Mouse (Mus musculus) ovary, postnatal 14 days (tissue): ENCODE data around the gene Rnf150.

Experiments used
- DNase-seq: peaks from one replicate; pipeline ENCODE4 v3.0.0; 2022; ENCODE audit warnings: low spot score

Rnf150 gene

GRCm38 (mm10) chr8:82863041-82863744, at the start of gene Rnf150:
Gene Rnf150 (plus strand): TSS chr8:82863356.
- peak; percentile 69 for DNase-seq

DNA sequence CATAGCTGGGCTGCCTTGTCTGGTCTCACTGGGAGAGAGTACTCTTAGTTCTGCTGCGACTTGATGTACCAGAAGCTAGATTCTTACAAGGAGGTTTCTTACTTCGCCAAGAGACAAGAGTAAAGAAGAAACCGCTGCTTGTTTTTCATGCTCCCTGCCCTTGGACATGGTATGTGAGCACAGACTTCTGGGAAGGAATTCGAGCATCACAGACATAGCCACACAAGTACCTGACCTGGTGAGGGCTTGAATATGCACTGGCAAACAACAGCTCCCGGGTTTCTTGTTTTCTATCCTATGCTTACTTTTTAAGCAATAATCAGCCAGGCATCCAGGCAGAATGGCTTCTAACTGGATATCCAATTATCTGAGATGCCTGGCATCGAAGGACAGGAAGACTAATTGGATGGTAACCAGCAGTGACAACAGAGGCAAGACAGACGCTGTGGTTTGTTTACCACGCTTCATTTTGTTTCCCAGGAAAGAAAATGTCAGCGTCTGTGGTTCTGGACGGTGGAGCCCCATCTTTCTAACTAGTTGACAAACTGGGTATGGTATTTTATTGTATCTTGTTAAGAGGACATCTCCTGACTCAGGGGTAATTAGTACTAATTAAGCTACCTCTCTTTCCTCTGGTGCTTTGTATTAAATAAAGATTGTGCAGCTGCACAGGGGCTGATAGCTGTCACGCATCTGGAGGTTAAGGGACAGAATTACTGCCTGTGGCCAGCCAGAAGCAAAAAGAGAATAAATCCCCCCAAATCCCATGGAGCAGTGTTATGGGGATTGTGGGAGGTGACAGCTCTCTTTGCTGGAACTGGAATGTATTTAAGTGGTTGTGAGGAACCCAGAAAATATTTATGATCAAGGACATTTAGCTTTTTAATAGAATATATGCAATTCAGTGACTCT, 36.8 kb upstream of the Rnf150 start:
- DNase-seq: no peak

DNA sequence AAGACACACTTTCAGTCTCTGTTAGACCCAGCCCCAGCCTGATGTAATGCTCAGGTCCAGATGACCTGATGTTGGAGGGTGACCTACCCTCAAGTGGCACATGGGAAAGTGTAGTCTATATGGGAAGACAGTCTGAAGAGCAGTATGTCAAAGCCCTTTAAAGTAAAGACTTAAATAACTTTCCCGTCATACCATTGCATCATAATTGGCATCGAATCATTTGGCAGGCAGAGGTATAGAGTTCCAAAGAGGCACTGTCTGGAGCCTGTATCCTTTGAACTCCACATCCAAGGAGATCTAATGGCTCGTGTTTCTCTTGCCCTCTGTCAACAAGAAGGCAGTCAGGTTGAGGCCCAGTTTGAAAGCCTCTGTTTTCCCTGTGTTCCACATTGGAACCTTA, 22.7 kb upstream of the Rnf150 start:
- no peak for DNase-seq

GRCm38 (mm10) chr8:82840963-82841362, 22.2 kb upstream of the Rnf150 start:
- DNase-seq: no peak

- no peak for DNase-seq
Observed at GRCm38 (mm10) chr8:82841520-82842142, 21.5 kb upstream of the Rnf150 start.

DNA sequence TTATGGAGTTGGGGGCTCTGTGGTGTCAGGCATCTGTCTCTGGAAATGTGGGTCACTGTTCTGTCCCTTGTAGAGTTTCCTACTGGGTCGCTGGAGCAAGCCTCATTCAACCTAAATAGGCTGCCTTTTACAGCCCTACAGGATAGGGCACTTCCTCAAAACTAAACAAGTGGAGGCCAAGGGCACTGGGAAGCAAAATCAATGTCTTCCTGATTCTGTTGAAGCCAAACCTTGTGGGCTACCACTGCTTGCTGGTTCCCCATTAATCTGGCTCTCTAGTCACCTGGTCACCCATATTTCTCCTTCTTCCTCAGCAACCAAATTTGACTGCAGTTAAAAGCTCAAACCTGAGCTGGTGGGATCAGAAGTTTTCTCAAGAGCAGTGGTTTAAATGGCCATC, 19.5 kb upstream of the Rnf150 start:
- no peak for DNase-seq

- DNase-seq: no peak
Observed at GRCm38 (mm10) chr8:82844413-82844812, 18.7 kb upstream of the Rnf150 start.

- no peak for DNase-seq
Observed at GRCm38 (mm10) chr8:82846098-82846497, 17.1 kb upstream of the Rnf150 start.

- no peak for DNase-seq
Observed at GRCm38 (mm10) chr8:82846730-82847129, 16.4 kb upstream of the Rnf150 start.

DNA sequence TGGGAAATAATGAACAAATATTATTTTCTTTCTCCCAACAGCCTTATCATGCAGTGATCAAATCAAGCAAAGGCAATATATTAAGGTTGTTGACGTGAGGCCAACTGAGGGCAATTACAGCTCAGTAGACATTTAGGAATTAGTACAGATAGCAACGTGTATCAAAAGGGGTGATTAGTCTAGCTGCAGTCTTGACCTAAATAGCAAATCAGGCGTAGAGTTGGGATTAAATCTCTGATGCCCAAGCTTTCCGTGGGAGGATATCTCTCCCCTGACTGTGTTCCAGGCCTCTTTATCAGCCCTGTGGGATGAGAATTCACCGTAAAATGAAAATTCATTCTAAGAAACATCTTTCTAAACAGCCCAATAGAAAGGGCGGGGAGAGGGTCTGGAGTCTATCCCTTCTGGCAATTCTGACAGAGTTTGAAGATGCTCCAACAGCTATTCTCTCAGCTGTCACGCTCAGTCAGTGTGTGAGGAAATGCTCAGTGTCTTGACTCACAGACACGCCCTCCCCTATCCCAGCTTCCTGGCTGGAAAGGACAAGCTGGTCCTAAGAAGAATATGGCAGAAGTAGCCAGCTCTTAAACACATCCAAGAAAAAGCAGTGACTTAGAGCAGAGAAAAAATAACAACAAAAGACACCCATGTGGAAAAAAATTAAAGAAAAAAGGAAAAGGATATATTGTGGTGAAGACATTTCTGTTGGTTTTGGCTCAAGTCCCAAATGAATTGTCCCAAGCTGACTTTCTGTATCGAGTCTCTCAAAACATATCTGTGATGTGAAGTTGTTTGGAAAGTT, 4.4 kb upstream of the Rnf150 start:
- DNase-seq: no peak

GRCm38 (mm10) chr8:82859343-82859620, 3.9 kb upstream of the Rnf150 start:
- no peak for DNase-seq

GRCm38 (mm10) chr8:82863745-82864520, 777 bp downstream of the Rnf150 start:
- peak; percentile 42 for DNase-seq

DNA sequence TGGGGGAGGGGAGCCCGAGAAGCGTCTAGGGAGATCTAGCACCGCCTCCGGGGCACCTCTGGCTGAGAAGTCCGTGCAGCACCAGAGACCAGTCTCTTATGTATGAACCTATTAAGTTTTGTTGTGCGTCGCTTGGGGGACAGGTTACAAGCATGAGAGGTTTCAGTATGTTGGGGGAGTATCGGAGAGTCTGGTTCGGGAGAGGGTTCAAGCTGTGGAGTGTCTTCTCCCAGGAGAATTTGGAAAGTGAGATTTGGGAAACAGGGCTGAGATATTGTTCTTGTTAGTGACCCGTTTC, 1.3 kb downstream of the Rnf150 start:
- peak; percentile 13 for DNase-seq

DNA sequence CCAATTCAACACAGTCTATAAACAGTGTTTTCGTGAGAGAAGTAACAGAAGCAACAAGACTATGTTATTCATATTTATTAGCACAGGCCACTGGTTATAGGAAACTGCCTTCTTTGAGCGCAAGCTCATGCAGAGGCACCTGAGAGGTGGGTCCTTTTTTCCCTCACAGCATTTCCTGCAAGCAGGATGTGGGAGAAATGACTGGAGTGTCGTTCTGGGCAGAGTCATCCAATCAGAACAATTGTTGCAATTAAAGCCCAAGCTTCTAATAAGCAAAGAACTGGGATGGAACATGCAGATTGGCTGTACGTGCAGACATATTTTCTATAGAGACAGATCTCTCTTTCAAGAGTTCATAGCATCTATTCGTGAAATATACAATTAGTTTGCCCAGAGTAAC, 2.1 kb downstream of the Rnf150 start:
- DNase-seq: no peak

DNA sequence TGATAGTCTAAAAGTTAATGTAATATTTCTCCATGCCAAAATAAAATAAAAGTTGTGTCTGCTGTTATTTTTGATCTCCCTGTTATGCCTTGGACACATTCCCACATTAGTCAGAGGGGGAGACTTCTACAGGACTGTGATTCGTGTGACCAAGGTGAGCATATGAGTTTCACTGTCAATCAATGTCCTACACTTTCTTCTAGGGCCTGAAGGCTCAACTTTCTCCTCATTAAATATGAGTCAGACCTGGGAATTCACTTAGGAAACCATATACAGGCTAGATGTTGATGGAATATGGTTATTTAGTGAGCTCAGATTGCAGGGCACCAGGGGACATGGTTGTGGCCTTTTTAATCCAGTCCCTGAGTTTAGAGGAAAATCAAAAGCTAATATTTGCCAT, 3.1 kb downstream of the Rnf150 start:
- no peak for DNase-seq

DNA sequence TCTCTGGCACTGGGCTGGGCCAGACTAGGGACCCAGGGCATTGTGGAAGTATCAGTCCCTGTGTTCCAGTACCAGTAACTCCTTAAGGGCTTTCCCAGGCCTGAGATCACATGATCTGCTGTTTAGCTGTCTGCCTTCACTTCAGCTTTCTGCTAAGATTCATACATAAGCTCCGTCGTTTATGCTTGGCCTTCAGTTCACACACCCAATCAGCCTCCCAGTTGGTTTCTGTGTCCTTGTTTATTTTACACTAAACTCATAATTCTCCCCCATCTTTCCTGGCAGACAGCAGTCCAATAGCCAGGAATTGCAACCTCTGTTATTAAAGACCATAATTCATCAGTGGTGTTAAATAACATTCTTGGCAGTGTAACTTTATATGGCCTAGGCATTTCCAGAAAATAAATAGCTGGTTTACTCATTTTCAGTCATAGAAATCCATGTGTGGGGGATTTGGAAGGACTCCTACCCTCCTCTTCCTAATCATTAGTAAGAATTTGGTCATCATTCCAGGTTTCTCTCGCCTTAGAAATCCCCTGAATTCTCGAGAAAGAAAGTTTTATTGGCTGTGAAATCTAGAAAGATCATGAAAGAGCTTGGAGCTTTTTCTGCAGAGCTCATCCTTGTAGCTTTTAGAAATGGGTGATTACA, 7.8 kb downstream of the Rnf150 start:
- DNase-seq: no peak

DNA sequence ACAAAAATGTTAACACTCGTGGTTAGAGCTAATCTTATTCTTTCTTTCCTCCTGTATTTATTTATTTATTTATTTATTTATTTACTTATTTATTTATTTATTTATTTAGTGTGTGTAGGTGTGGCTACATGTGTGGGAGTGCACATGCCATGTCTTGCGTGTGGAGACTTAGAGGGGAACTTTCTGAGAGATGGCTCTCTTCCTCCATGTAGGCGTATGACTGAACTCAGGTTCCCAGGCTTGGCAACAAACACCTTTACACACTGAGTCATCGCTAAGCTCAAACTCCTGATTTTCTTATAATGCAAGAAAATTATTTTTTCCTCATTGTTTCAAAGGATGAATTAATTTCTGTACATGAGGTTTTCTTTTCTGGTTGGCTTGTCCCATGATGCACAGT, 8.8 kb downstream of the Rnf150 start:
- no peak for DNase-seq

GRCm38 (mm10) chr8:82874102-82874501, 10.9 kb downstream of the Rnf150 start:
- no peak for DNase-seq

DNA sequence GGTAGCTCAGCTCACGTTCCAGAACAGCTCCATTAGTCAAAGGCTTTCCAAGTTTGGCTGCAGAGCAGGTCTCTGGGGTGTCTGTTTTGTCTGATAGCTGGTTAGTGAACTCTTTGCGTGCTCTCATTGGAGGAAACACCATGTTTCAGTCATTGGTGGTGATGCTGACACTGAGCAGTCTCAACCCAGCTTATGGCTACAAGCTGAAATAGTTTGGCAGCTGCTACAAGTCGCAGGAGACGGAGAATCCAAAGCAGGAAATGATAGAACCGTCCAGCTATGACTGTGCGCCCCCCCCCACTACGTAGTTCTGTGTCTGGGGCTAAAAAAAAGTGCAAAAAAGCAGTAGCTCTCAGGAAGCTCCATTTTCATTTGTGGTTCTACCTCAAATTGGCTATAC, 12.0 kb downstream of the Rnf150 start:
- DNase-seq: no peak

- DNase-seq: no peak
Observed at GRCm38 (mm10) chr8:82884480-82884879, 21.3 kb downstream of the Rnf150 start.

DNA sequence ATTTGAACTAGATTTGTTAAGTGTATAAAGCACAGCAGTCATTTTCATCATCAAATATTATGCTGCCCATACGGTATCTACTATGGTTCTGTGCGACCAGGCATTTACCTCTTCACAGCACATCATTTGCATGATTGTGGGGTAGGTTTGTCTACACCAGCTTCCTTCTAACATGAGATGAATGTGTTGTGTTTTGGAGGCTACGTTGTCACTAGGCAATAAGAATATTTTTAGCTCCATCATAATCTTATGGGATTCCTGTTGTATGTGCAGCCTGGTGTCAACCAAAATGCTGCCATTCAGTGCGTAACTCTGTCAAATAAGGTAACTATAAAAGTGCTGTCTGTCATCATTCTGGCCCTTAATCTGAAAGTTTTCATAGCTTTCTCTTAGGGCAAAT, 24.1 kb downstream of the Rnf150 start:
- no peak for DNase-seq
